Mouse (Mus musculus) hindbrain, embryonic 16.5 days (tissue): ENCODE results near the gene Pex5l. TPM values are rescaled to one million over a fixed set of nuclear protein-coding genes. Genes with fewer than 3 reads are reported as not detected.
A peak's percentile ranks its signal among the peaks of the same experiment; 100 is the strongest.

Experiments used
- ATAC-seq: fragments of 200-750 bp; cut with Nextera tagmentation; 2 replicates; pipeline ENCODE4 v1.8.0; 2017; ENCODE audit warnings: moderate TSS enrichment, moderate library complexity
- H3K27ac ChIP-seq: fragments of 300-500 bp; sonication (generic); 2 replicates; pipeline ENCODE4 v1.5.1; 2014; ENCODE audit warnings: low read depth, mild to moderate bottlenecking, control low read depth, low read length, moderate library complexity
- H3K27me3 ChIP-seq: fragments of 300-500 bp; sonication (generic); replicated peaks from 2 replicates; pipeline ENCODE4 v1.6.1; 2014; ENCODE audit warnings: low read length; ENCODE audit not compliant: control insufficient read depth, insufficient read depth
- H3K36me3 ChIP-seq: fragments of 300-500 bp; sonication (generic); 2 replicates; pipeline ENCODE4 v1.6.1; 2014; ENCODE audit warnings: mild to moderate bottlenecking, low read length, moderate library complexity, mixed read lengths; ENCODE audit not compliant: control insufficient read depth, insufficient read depth
- H3K4me1 ChIP-seq: fragments of 300-500 bp; sonication (generic); 2 replicates; pipeline ENCODE4 v1.6.1; 2014; ENCODE audit warnings: low read depth, low read length; ENCODE audit not compliant: control insufficient read depth, insufficient read depth
- H3K4me2 ChIP-seq: fragments of 300-500 bp; sonication (generic); 2 replicates; pipeline ENCODE4 v1.6.1; 2014; ENCODE audit warnings: mild to moderate bottlenecking, low read length, control low read depth, moderate library complexity
- H3K4me3 ChIP-seq: fragments of 300-500 bp; sonication (generic); 2 replicates; pipeline ENCODE4 v1.5.1; 2014; ENCODE audit warnings: mild to moderate bottlenecking, low read length, control low read depth, moderate library complexity
- H3K9ac ChIP-seq: fragments of 300-500 bp; sonication (generic); 2 replicates; pipeline ENCODE4 v1.6.1; 2014; ENCODE audit warnings: low read depth, mild to moderate bottlenecking, control low read depth, low read length, moderate library complexity
- H3K9me3 ChIP-seq: fragments of 300-500 bp; sonication (generic); 2 replicates; pipeline ENCODE4 v1.6.1; 2014; ENCODE audit warnings: mild to moderate bottlenecking, low read length, moderate library complexity; ENCODE audit not compliant: control insufficient read depth
- WGBS: fragments of 180-500 bp; shearing (Covaris S2); extraction: QIAGEN DNeasy Blood & Tissue Kit; methylation state at CpG from one replicate; pipeline ENCODE4 v1.1.7; 2014; 5-methylcytosine and 5-hydroxymethylcytosine counted together
- polyA plus RNA-seq: library from polyadenylated mRNA; unstranded; fragments of >200 nt; fragmentation: Nextera tagmentation; extraction: Ambion mirVana; gene quantifications from 2 replicates; pipeline ENCODE4 v1.2.1, GENCODE M21; 2015

Pex5l gene
- polyA plus RNA-seq, 1 experiment from 2014 or later, result 5.5 TPM

- H3K27me3 ChIP-seq, result no peaks in the 10 kb centered on the region
- no peak overlapping the region for H3K4me3 ChIP-seq
- H3K4me2 ChIP-seq, result no peak overlapping the region
- 63% methylated on average over 2 of the region's 2 CpGs for WGBS
- H3K9ac ChIP-seq, result no peak overlapping the region
- H3K36me3 ChIP-seq, result no peaks in the 10 kb centered on the region
- H3K4me1 ChIP-seq, result peaks cover 8% of the 10 kb centered on the region
- no peak for ATAC-seq
- H3K27ac ChIP-seq, result no peak overlapping the region
- H3K9me3 ChIP-seq, result no peaks in the 10 kb centered on the region
These were observed 67.4 kb downstream of the Pex5l start for GRCm38 (mm10) chr3:33075696-33076095.

GRCm38 (mm10) chr3:33074266-33074981, 68.6 kb downstream of the Pex5l start:
- H3K27ac ChIP-seq, result peak overlapping the region; percentile 23
- no peak overlapping the region for H3K4me3 ChIP-seq
- peaks cover 8% of the 10 kb centered on the region for H3K4me1 ChIP-seq
- H3K27me3 ChIP-seq, result no peaks in the 10 kb centered on the region
- peak; percentile 82 for ATAC-seq
- H3K36me3 ChIP-seq, result no peaks in the 10 kb centered on the region
- no peaks in the 10 kb centered on the region for H3K9me3 ChIP-seq
- H3K4me2 ChIP-seq, result no peak overlapping the region
- no peak overlapping the region for H3K9ac ChIP-seq
- 62% methylated on average over 10 of the region's 10 CpGs for WGBS

DNA sequence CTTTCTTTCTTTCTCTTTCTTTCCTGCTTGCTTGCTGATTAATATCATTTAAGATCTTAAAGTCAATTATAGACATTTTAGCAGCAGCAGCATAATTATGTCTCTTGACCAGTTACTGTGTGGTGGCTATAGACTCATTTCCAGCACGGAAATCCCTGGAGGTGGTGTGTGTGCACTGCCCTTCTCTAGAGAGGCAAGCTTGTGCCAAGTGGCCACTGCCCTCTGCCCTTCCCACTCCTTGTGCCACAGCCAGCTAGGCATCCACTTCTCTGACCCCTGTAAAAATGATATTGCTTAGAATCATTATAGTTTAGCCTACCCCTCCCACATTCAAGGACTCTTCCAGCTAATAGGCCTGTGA, 69.2 kb downstream of the Pex5l start:
- Histone ChIP-seq H3K36me3 (no peaks in the 10 kb centered on the region), H3K9ac (no peak overlapping the region), H3K4me3 (no peak overlapping the region), H3K27ac (peak overlapping the region; percentile 23; the same call in 1 of the 2 replicates), H3K4me1 (peaks cover 8% of the 10 kb centered on the region), H3K27me3 (no peaks in the 10 kb centered on the region), H3K4me2 (no peak overlapping the region), H3K9me3 (no peaks in the 10 kb centered on the region)
- WGBS, result 66% methylated on average over 1 of the region's 1 CpGs
- no peak; the same call in 1 of the 2 replicates for ATAC-seq

DNA sequence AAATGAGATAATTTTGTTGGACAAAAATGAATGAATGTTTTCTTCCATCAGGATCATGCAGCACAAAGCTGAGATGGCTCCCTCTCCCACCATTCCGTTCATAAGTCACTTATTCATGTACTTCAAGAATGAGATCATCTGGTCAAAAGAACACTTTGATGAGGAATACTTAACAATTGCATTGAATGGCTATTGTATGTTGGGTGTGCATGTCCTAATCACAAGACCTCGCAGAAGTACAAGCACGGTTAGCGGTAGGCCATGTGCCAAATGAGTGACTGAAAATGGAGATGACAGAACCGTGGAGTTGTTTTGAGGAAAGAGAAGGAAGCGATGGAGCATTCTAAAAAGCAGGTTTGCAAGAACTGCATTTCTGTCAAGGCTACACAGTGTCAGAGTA, 72.3 kb downstream of the Pex5l start:
- no peak for ATAC-seq
- 92% methylated on average over 6 of the region's 6 CpGs for WGBS
- H3K27ac ChIP-seq, result no peak overlapping the region
- no peak overlapping the region for H3K9ac ChIP-seq
- no peak overlapping the region for H3K4me3 ChIP-seq
- H3K4me2 ChIP-seq, result no peak overlapping the region
- no peaks in the 10 kb centered on the region for H3K36me3 ChIP-seq
- peaks cover 8% of the 10 kb centered on the region for H3K4me1 ChIP-seq
- no peaks in the 10 kb centered on the region for H3K27me3 ChIP-seq
- no peaks in the 10 kb centered on the region for H3K9me3 ChIP-seq

DNA sequence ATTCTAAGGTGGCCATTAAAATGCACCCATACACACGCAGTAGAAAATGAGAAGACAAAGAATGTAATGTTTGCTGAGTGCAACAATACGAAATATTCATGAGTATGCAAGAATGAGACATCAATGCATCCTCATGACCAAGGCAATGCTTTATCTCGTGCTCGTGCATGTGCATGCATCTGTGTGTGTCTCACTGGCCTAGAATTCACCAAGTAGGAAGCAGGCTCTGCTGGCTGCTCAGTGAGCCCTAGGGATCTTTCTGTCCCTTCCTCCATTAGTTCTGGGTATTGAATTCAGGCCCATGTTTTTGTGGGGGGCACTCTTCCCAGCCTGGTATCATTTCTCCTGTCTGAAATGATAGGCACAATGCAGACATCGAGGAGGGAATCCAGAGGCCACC, 74.9 kb downstream of the Pex5l start:
- H3K9ac ChIP-seq, result no peak overlapping the region
- no peaks in the 10 kb centered on the region for H3K9me3 ChIP-seq
- no peak overlapping the region for H3K27ac ChIP-seq
- ATAC-seq, result no peak
- H3K4me1 ChIP-seq, result no peaks in the 10 kb centered on the region
- H3K36me3 ChIP-seq, result no peaks in the 10 kb centered on the region
- no peak overlapping the region for H3K4me2 ChIP-seq
- H3K4me3 ChIP-seq, result no peak overlapping the region
- WGBS, result 64% methylated on average over 5 of the region's 5 CpGs
- no peaks in the 10 kb centered on the region for H3K27me3 ChIP-seq

DNA sequence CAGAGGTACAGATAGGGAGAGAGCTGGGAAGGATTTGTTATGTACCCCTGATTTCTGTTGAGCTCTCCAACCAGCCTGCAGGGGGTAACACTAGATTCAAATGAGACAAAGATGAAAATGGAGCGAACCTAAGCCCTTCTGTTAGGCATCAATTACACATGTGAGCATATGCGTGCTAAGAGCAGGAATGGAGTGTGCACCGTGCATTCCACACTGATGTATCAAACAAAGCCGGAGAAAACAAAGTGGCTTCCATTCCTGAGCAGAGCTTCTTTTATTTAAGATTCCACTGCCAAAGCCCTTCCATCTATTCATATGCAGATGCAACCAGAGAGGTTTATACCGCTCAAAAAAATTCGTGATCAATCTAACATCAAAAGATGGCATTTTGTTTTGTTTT, 79.5 kb downstream of the Pex5l start:
- Histone ChIP-seq H3K4me1 (peaks cover 5% of the 10 kb centered on the region; the same call in 1 of the 2 replicates), H3K27me3 (no peaks in the 10 kb centered on the region), H3K9ac (no peak overlapping the region), H3K4me2 (no peak overlapping the region), H3K4me3 (no peak overlapping the region), H3K9me3 (no peaks in the 10 kb centered on the region), H3K36me3 (no peaks in the 10 kb centered on the region), H3K27ac (no peak overlapping the region)
- ATAC-seq, result no peak; the same call in 1 of the 2 replicates
- 11% methylated on average over 6 of the region's 6 CpGs for WGBS

GRCm38 (mm10) chr3:33061428-33061827, 81.6 kb downstream of the Pex5l start:
- no peaks in the 10 kb centered on the region for H3K9me3 ChIP-seq
- H3K27me3 ChIP-seq, result no peaks in the 10 kb centered on the region
- 56% methylated on average over 2 of the region's 2 CpGs for WGBS
- no peak overlapping the region for H3K9ac ChIP-seq
- H3K4me3 ChIP-seq, result no peak overlapping the region
- no peak overlapping the region for H3K4me2 ChIP-seq
- H3K27ac ChIP-seq, result no peak overlapping the region
- H3K4me1 ChIP-seq, result peaks cover 5% of the 10 kb centered on the region; the same call in 1 of the 2 replicates
- ATAC-seq, result no peak
- no peaks in the 10 kb centered on the region for H3K36me3 ChIP-seq

DNA sequence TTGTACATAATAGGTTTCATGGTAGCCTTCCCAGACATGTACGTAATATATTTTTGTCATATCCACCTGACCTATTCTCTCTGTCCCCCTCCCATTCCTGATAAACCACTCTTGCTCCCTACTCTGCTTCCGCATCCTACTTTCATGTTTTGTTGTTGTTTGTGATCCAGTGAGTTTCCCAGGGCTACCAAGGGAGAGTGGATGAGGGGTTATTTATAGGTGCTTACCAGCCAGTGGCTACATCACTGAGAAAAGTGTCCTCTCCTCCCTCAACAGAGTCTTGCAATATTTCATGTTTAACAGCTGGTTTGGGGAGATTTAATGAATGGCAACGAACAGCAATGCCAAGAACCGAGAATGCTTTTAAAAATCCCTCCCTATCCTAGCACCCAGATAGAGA, 82.0 kb downstream of the Pex5l start:
- H3K27me3 ChIP-seq, result no peaks in the 10 kb centered on the region
- no peak overlapping the region for H3K4me3 ChIP-seq
- H3K9ac ChIP-seq, result no peak overlapping the region
- no peak for ATAC-seq
- H3K27ac ChIP-seq, result no peak overlapping the region
- no peaks in the 10 kb centered on the region for H3K36me3 ChIP-seq
- peaks cover 5% of the 10 kb centered on the region; the same call in 1 of the 2 replicates for H3K4me1 ChIP-seq
- H3K4me2 ChIP-seq, result no peak overlapping the region
- 58% methylated on average over 4 of the region's 4 CpGs for WGBS
- no peaks in the 10 kb centered on the region for H3K9me3 ChIP-seq

- peak; percentile 61 for ATAC-seq
- no peak overlapping the region for H3K27ac ChIP-seq
- no peak overlapping the region for H3K4me3 ChIP-seq
- H3K4me2 ChIP-seq, result peak overlapping the region; percentile 3; the same call in 1 of the 2 replicates
- peaks cover 5% of the 10 kb centered on the region; the same call in 1 of the 2 replicates for H3K4me1 ChIP-seq
- no peaks in the 10 kb centered on the region for H3K27me3 ChIP-seq
- H3K9me3 ChIP-seq, result no peaks in the 10 kb centered on the region
- H3K36me3 ChIP-seq, result no peaks in the 10 kb centered on the region
- H3K9ac ChIP-seq, result no peak overlapping the region
- WGBS, result 28% methylated on average over 7 of the region's 7 CpGs
These were observed 82.6 kb downstream of the Pex5l start for GRCm38 (mm10) chr3:33060343-33060937.
